Mouse (Mus musculus): Measurements from ENCODE around the gene Vax1.

Gene Vax1

GRCm38 (mm10) chr19:59169936-59170765, at the start of gene Vax1:
Gene Vax1 (minus strand): TSS chr19:59170056.
- DNase-seq (ENCODE audit: low spot score): no peak

- no peak for DNase-seq (ENCODE audit: low spot score)
These were observed 49.1 kb upstream of the Vax1 start, which contains the start of gene Kcnk18 for GRCm38 (mm10) chr19:59218991-59219390. Gene Kcnk18 (plus strand): TSS chr19:59219214.

DNA sequence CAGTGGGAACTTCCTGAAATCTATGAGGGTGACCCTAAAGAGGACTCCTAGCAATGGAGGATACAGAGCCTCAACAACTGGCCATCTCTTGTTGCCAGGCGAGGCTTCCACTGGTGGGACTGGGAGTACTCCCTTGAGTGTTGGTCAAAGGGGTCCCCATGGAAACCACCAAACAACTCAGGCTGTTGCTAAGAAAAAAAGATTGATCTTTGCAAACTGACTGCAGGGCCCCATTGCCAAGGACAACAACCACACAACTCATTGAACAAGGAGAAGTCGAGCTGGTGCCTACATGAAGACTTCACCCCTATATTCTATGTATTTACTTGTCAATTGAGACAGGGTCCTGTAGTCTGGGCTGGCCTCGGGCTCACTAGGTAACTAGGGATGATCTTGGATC, 47.0 kb upstream of the Vax1 start:
- DNase-seq (ENCODE audit: low spot score): no peak

DNA sequence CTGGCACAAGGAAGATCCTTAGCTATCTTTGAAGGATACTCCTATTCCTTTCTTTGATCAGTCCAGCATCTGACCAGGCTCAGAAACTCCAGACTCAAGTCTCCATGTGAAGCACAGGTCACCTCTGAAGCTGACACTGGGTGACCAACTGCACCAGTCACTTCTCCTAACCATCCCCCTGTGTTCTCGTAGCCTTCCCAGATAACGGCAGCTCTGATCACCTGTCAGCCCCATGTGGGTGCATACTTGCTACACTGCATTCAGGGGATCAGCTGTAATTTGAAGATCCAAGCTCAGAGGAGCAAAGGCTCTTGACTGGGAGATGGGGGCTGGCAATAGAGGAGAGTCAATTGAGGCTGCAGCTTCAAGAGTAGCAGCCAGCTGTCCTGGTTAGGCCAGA, 39.1 kb upstream of the Vax1 start:
- no peak for DNase-seq (ENCODE audit: low spot score)

GRCm38 (mm10) chr19:59208475-59208874, 38.6 kb upstream of the Vax1 start:
- peak; percentile 66 for DNase-seq (ENCODE audit: low spot score)

DNA sequence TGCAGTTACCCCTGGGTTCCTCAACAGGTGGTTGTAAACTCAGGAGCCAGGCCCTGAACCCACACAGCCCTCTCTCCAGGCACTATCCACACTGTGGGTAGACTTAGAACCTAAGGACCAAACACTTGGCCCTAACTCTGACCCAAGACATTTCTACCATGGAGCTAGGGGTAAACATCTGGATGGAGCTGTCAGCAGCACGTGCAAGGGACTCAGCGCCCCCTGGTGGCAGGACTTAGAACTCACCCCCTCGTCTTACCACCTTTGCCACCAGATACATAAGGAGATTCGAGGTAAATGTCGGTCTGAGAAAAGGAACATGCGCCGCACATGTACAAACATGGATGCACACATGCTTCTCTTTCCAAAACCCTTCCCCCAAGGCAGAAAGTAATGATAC, 28.3 kb upstream of the Vax1 start:
- peak; percentile 61 for DNase-seq (ENCODE audit: low spot score)

GRCm38 (mm10) chr19:59196111-59196666, 26.3 kb upstream of the Vax1 start:
- DNase-seq (ENCODE audit: low spot score): peak; percentile 40

GRCm38 (mm10) chr19:59195181-59195770, 25.4 kb upstream of the Vax1 start:
- no peak for DNase-seq (ENCODE audit: low spot score)

DNA sequence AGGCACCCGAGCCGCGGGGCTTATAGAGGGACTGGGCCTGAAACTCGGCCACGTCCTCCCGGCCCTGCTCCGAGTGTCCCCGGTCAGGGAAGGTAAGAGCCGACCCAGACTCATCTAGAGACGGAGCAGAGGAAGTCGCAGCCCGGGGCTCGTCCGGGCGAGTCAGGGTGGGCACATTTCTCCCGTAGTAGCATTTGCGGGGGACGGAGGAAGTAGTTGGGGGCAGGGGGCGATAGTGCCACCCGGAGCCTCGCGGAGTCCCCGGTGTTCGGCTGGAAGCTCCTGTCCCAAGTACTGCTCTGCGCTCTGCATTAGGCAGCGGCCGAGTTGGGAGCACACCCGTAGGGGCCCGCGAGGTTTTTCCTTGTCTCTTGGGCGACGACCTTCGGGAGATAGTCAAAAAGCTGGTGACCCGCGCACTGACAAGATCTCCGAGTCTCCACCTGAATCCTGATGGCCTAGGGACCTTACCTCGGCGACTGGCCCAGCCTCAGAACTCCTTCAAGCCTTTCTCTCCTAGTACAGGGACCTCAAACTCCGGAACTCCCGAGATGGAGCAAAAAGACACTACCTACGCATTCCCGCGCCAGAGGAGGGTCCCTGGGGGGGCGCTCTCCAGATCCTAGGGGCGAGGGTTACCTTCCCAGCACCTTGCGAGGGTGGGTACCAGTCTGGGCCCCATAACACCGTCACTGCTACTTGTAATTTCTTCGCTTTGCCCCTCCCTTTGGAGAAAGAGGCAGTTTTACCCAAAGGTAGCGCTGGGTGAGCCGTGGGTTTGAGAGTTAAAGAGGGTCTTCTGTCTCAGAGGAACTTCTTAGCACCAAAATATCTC, 24.3 kb upstream of the Vax1 start:
- no peak for DNase-seq (ENCODE audit: low spot score)

DNA sequence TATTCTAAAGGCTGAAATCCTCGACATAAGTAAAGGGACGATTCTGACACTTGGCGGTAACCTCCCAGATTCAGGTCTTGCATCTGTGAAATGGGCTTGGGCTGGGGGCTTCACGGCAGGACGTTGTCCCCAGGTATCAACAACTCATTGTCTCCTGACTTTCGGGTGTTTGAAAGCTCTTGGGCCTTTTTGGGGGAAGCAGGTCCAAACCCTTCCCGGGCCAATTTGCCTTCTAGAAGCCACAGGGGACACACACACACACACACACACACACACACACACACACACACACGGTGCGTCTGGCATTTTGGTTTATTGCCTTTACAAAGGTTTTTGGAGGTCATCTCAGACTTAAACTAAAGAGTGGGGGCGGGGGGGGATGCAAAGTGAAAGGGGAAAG, 23.6 kb upstream of the Vax1 start:
- no peak for DNase-seq (ENCODE audit: low spot score)

DNA sequence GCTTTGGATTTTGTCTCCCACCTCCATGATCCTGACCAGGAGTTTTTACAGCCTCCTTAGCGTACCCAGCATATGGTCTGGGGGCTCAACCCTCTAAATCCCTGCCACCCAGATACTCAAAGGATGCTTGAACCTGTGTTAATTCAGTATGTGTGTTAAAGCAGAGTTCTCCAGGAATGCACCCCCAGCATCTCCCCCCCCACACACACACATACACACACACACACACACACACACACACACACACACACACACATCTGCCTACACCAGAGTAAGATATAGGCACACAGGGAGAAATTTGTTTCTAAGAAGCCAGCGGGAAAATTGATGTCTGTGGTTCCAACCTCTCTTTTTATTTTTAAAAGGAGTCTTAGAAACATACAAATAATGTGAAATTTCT, 22.6 kb upstream of the Vax1 start:
- DNase-seq (ENCODE audit: low spot score): no peak

- DNase-seq (ENCODE audit: low spot score): no peak
These were observed 21.3 kb upstream of the Vax1 start for GRCm38 (mm10) chr19:59191123-59191505.

- no peak for DNase-seq (ENCODE audit: low spot score)
These were observed 20.7 kb upstream of the Vax1 start for GRCm38 (mm10) chr19:59190431-59191122.

GRCm38 (mm10) chr19:59188981-59189380, 19.1 kb upstream of the Vax1 start:
- no peak for DNase-seq (ENCODE audit: low spot score)

- no peak for DNase-seq (ENCODE audit: low spot score)
These were observed 14.1 kb upstream of the Vax1 start for GRCm38 (mm10) chr19:59184000-59184399.

DNA sequence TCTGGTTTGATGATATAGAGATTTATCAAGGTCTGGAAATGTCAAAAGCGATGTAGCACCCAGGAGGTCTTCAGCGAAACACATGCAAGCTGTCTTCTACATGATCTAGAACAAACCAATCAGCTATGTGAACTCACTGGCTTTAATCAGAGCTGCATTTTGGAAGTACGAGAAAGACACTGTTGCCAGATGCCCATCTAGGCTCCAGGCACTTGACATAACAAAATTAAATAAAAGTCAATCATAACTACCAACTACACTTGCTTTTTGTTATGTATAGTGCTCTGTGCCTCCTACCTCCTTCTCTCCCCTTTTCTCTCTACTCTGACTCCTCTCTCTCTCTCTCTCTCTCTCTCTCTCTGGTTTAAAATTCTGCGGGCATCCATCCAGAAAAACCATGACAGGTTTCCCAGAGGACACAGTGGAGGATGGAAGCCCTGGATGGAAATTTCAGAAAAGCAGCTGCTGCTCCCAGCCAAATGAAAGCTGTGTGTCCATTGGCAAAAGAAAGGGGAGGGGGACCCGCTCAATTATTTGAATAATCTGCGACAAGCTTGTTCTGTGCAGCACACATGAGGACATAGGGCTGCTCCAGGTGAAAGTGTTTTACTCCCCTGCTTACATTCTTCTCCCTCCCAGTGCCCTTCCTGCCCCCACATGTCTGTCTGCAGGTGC, 3.6 kb upstream of the Vax1 start:
- DNase-seq (ENCODE audit: low spot score): no peak

- DNase-seq (ENCODE audit: low spot score): no peak
These were observed 2.9 kb upstream of the Vax1 start for GRCm38 (mm10) chr19:59172781-59173180.

GRCm38 (mm10) chr19:59171871-59172245, 2.0 kb upstream of the Vax1 start:
- DNase-seq (ENCODE audit: low spot score): no peak

- DNase-seq (ENCODE audit: low spot score): no peak
These were observed 1.5 kb upstream of the Vax1 start for GRCm38 (mm10) chr19:59171151-59171870.

- no peak for DNase-seq (ENCODE audit: low spot score)
These were observed 875 bp upstream of the Vax1 start for GRCm38 (mm10) chr19:59170766-59171095.
